In genomic region chr1:21166762-21167161, GRCm38 (mm10) we compare ENCODE assay signal across 8 mouse cellular contexts. TPM values are rescaled to one million over a fixed set of nuclear protein-coding genes. Genes with fewer than 3 reads are reported as not detected.
DNase-seq lines count a peak whose midpoint lies in the region; ATAC-seq and TF ChIP-seq lines count a peak whose summit lies in the region.

No protein-coding gene starts in this region.

- no peak overlapping the region for H3K27ac ChIP-seq in testis, adult 2 months (ENCODE audit: control insufficient read depth, insufficient read depth, low read depth, low read length)
- H3K27ac ChIP-seq in liver, embryonic 12.5 days, result no peak overlapping the region

- TF ChIP-seq CTCF in testis, adult 2 months (IDR thresholded peaks at IDR 0.05; ENCODE audit: control insufficient read depth, insufficient read depth, insufficient replicate concordance, low read depth, low read length), result no peak

- ATAC-seq in liver, embryonic 12.5 days, result 0 out of 2 replicates have a peak, but pooled peaks have one; percentile 2

- peaks cover 8% of the 10 kb centered on the region for H3K4me1 ChIP-seq in testis, adult 2 months (ENCODE audit: control insufficient read depth, insufficient read depth, low read length)
- H3K4me1 ChIP-seq in liver, embryonic 12.5 days, result no peaks in the 10 kb centered on the region

- TF ChIP-seq POLR2A in testis, adult 2 months (IDR thresholded peaks at IDR 0.05; ENCODE audit: control insufficient read depth, low read depth, low read length), result no peak

- H3K9me3 ChIP-seq in liver, embryonic 12.5 days (replicated peaks), result no peaks in the 10 kb centered on the region

- peak; percentile 8 for DNase-seq in embryo, embryonic 10.5 days (ENCODE audit: low spot score)
- no peak for DNase-seq in embryo, embryonic 11 days
- DNase-seq in testis, postnatal 10 days (ENCODE audit: low spot score), result no peak
- no peak for DNase-seq in yolk sac, embryonic 10.5 days (ENCODE audit: low spot score)
- DNase-seq in cerebellum, adult 11-12 months, result no peak
- DNase-seq in right cerebral cortex, postnatal 25 days, result no peak

- no peaks in the 10 kb centered on the region for H3K36me3 ChIP-seq in testis, adult 2 months (ENCODE audit: control insufficient read depth, insufficient read depth, low read length)
- no peaks in the 10 kb centered on the region for H3K36me3 ChIP-seq in liver, embryonic 12.5 days

- no peaks in the 10 kb centered on the region for H3K27me3 ChIP-seq in testis, adult 2 months (ENCODE audit: control insufficient read depth, insufficient read depth, low read length)
- H3K27me3 ChIP-seq in liver, embryonic 12.5 days (replicated peaks), result peaks cover 19% of the 10 kb centered on the region; the same call in 1 of the 2 replicates

- WGBS in liver, embryonic 12.5 days (ENCODE audit: insufficient replicate concordance), result 50% methylated on average over 4 of the region's 4 CpGs

- peak overlapping the region; percentile 61 for H3K4me2 ChIP-seq in liver, embryonic 12.5 days

- no peak overlapping the region for H3K9ac ChIP-seq in liver, embryonic 12.5 days

- H3K4me3 ChIP-seq in testis, adult 2 months (ENCODE audit: control insufficient read depth, low read depth, low read length), result peak overlapping the region; percentile 28; the same call in 1 of the 2 replicates
- peak overlapping the region; percentile 26 for H3K4me3 ChIP-seq in liver, embryonic 12.5 days

RNA-seq across cellular contexts. Expression of gene Tmem14a, which starts 51.6 kb away (rescaled TPM):
- 0.74 and 1.1 TPM in 2 replicates for polyA plus RNA-seq in testis, adult 2 months (2012; rRNA removed)
- 4.2 and 4.9 TPM in 2 replicates for polyA plus RNA-seq in liver, embryonic 12.5 days (2016; fragmentation: Nextera tagmentation; extraction: Ambion mirVana)
